Mouse (Mus musculus): Measurements from ENCODE around the gene Ror2.

- TF ChIP-seq GATA1 (IDR thresholded peaks at IDR 0.05; ENCODE audit: low read length) (no peak), TAL1 (IDR thresholded peaks at IDR 0.05; ENCODE audit: low read length) (no peak)
These were observed 163.8 kb downstream of the Ror2 start for GRCm38 (mm10) chr13:53122085-53122484.

Measured in erythroblast, embryonic 14.5 days (primary cell).